16 mouse cellular contexts compared by ENCODE assay signal in the genomic region with DNA sequence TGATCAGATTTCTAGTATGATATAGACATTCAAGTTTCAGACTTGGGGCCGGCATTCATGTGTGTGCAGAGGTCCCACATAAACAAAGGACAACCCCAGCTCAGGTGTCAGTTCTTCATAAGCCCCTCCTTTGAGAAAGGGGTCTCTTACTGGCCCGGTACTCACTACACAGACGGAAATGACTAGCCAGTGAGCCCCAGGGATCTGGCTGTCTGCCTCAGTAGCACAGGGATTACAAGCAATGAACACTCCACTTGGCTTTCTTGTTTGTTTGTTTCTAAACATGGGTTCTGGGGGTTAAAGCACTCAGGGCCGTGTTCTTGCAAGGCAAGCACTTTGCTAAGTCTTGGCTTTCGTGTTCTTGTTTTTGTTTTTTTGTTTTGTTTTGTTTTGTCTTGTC.
DNase-seq lines count a peak whose midpoint lies in the region; TF ChIP-seq lines count a peak whose summit lies in the region.
"Had no signal": no experiment of that assay in that cellular context is flagged by ENCODE, and none has a peak within 500 bp of the region (broad histone marks: within the 10 kb centered on the region; RNA-seq: fewer than 3 reads in every experiment).

No protein-coding gene starts in this region.

- H3K4me3 ChIP-seq in left cerebral cortex, adult 2 months = no peak overlapping the region

- TF ChIP-seq CTCF in left cerebral cortex, adult 2 months (IDR thresholded peaks at IDR 0.05) = no peak

- intact Hi-C loops in left cerebral cortex, postnatal 4 days (cut with DNase I) = no loop called here
- intact Hi-C loops in left cerebral cortex, adult 2 months (cut with DNase I) = no loop called here

- DNase-seq in cerebellum, postnatal 10 days = peak; percentile 71 to 84
- no peak for DNase-seq in cerebellum, postnatal 4 days (ENCODE audit: low spot score in 2 of 2)
- DNase-seq in cerebellum, postnatal 14 days = peak; percentile 61 to 80
- DNase-seq in cerebellum, postnatal 25 days = no peak
- DNase-seq in left cerebral cortex, postnatal 4 days = peak; percentile 36
- no peak for DNase-seq in left cerebral cortex, adult 2 months (ENCODE audit: extremely low spot score in 1 of 2, low spot score in 2 of 2)
- DNase-seq: adrenal gland, adult 2 months; adrenal gland, adult 8-10 months; adrenal gland, postnatal 10 days; adrenal gland, postnatal 14 days; adrenal gland, postnatal 25 days; adrenal gland, postnatal 36 days; B cell, adult 2 months; cerebellum, adult 11 months; cerebellum, adult 11-12 months; cerebellum, adult 18-20 months had no signal

- H3K27ac ChIP-seq in left cerebral cortex, adult 2 months = no peak overlapping the region

Comparison
In these comparisons a context has a peak if more than half of its experiments do, and no peak if none do; other contexts are left out.
1. DNase-seq: peak in cerebellum, postnatal 10 days (2 of 2), cerebellum, postnatal 14 days (2 of 2) and left cerebral cortex, postnatal 4 days (single experiment); none in cerebellum, postnatal 4 days (0 of 2), cerebellum, postnatal 25 days (0 of 2) and left cerebral cortex, adult 2 months (0 of 2).